Mouse (Mus musculus) forebrain, embryonic 14.5 days (tissue): ENCODE results near the gene Pcid2. TPM values are rescaled to one million over a fixed set of nuclear protein-coding genes. Genes with fewer than 3 reads are reported as not detected.
"Not testable (repeated sequence)": the region's sequence is repeated elsewhere in the genome, so short reads cannot be mapped to it uniquely, and the experiment has no call there.

Experiments used
- ATAC-seq: fragments of 200-750 bp; cut with Nextera tagmentation; 2 replicates; pipeline ENCODE4 v1.8.0; 2017; ENCODE audit warnings: mild to moderate bottlenecking, moderate library complexity
- DNase-seq: peaks from one replicate; pipeline ENCODE4 v3.0.0-alpha.2; 2015; ENCODE audit warnings: low spot score
- H3K27ac ChIP-seq: fragments of 300-500 bp; sonication (generic); 2 replicates; pipeline ENCODE4 v1.5.1; 2014; ENCODE audit warnings: low read depth, mild to moderate bottlenecking, control low read depth, low read length, moderate library complexity
- H3K27me3 ChIP-seq: fragments of 300-500 bp; sonication (generic); replicated peaks from 2 replicates; pipeline ENCODE4 v1.6.1; 2014; ENCODE audit warnings: low read length, control low read depth, mixed read lengths; ENCODE audit not compliant: control insufficient read depth, insufficient read depth
- H3K36me3 ChIP-seq: fragments of 300-500 bp; sonication (generic); 2 replicates; pipeline ENCODE4 v1.6.1; 2014; ENCODE audit warnings: low read length, control low read depth; ENCODE audit not compliant: control insufficient read depth, insufficient read depth
- H3K4me1 ChIP-seq: fragments of 300-500 bp; sonication (generic); 2 replicates; pipeline ENCODE4 v1.6.1; 2014; ENCODE audit warnings: antibody characterized with exemption, low read length, control low read depth; ENCODE audit not compliant: control insufficient read depth, insufficient read depth
- H3K4me2 ChIP-seq: fragments of 300-500 bp; sonication (generic); 2 replicates; pipeline ENCODE4 v1.6.1; 2014; ENCODE audit warnings: mild to moderate bottlenecking, control low read depth, low read length
- H3K4me3 ChIP-seq: fragments of 300-500 bp; sonication (generic); 2 replicates; pipeline ENCODE4 v1.5.1; 2014; ENCODE audit warnings: low read depth, low read length, control low read depth
- H3K9ac ChIP-seq: fragments of 300-500 bp; sonication (generic); 2 replicates; pipeline ENCODE4 v1.6.1; 2014; ENCODE audit warnings: mild to moderate bottlenecking, low read length, control low read depth, moderate library complexity
- H3K9me3 ChIP-seq: fragments of 300-500 bp; sonication (generic); replicated peaks from 2 replicates; pipeline ENCODE4 v1.6.1; 2016; ENCODE audit warnings: low read length, control low read depth, mixed read lengths; ENCODE audit not compliant: control insufficient read depth
- WGBS: fragments of 180-500 bp; shearing (Covaris S2); extraction: QIAGEN DNeasy Blood & Tissue Kit; methylation state at CpG from one replicate; pipeline ENCODE4 v1.1.7; 2014; 5-methylcytosine and 5-hydroxymethylcytosine counted together
- polyA plus RNA-seq: library from polyadenylated mRNA; unstranded; fragments of >200 nt; fragmentation: Nextera tagmentation; extraction: Ambion mirVana; gene quantifications from 2 replicates; pipeline ENCODE4 v1.2.1, GENCODE M21; 2014

Pcid2 gene
- polyA plus RNA-seq = 35.6 and 39.8 TPM in 2 replicates

DNA sequence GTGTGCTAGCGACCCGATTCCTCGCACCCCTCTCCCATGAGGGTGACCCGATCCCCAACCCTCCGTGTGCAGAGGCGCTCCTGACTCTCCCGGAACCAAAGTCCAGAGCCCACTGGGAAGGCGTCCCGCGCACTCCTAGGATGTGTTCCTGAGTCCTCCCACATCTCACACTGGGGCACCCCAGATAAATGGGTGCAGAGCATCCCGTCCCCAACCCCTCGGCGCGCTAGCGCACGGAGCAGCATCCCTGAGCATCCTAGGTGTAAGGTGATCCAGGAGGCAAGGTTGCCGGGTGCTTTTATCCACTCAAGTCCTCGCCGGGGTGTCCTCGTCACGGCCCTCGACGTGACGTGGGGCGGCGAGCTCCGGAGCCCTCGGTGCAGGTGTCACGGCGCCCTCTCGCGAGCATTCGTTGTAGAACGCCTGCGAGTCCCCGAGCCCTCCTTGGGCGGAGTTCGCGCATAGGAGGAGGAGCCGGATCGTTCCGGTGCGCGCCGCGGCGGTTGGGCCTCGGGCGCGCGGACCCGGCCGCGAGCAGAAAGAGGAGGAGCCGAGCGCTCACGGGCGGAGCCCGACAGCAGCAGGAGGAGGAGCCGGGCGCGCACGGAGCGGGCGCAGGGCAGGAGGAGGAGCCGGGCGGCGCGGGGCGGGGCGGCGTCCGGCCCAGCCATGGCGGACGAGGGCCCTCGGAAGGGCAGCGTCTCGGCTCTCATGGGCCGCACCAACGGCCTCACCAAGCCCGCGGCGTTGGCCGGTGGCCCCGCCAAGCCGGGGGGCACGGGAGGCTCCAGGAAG, at the start of gene Pcid2, which contains the start of gene Cul4a:
Gene Pcid2 (minus strand): TSS at position 373 of the 795 bp plus-strand sequence.
Gene Cul4a (plus strand): TSS at position 535 of the 795 bp plus-strand sequence.
- no peaks in the 10 kb centered on the region for H3K27me3 ChIP-seq
- H3K4me3 ChIP-seq = peak within 1 kb of the TSS; percentile 98
- peak within 1 kb of the TSS; percentile 91 for H3K27ac ChIP-seq
- under 1% methylated on average over 60 of the region's 87 CpGs for WGBS
- H3K36me3 ChIP-seq = 0 out of 2 replicates have a peak, but pooled peaks cover 2% of the 10 kb centered on the region
- peaks cover 11% of the 10 kb centered on the region for H3K4me1 ChIP-seq
- peak; percentile 95 for ATAC-seq
- DNase-seq = peak; percentile 99
- H3K9me3 ChIP-seq = no peaks in the 10 kb centered on the region
- peak within 1 kb of the TSS; percentile 94 for H3K4me2 ChIP-seq
- peak within 1 kb of the TSS; percentile 92 for H3K9ac ChIP-seq

GRCm38 (mm10) chr8:13154099-13154498, 48.8 kb upstream of the Pcid2 start:
- WGBS = 87% methylated on average over 9 of the region's 9 CpGs

DNA sequence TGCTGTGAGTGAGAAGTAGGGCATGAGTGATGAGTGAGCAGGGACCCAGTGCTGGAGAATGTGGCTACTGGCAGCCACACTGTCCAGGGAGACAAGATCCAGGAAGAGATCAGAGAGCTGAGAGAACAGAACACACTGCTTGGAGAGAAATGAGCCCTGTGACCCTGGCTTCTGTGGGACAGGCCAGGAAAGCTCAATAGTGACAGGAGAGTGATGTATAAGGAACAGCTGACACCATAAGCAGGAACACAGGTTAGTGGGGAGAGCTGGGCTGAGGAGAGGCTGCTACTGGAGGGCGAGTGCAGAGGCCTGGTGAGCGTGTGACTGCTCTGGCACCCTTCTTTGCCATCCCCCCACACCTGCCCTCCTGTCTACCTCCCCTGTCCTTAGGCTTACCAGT, 45.7 kb upstream of the Pcid2 start:
- H3K27me3 ChIP-seq = no peaks in the 10 kb centered on the region
- no peak for ATAC-seq
- no peak overlapping the region for H3K9ac ChIP-seq
- H3K9me3 ChIP-seq = no peaks in the 10 kb centered on the region
- peaks cover 30% of the 10 kb centered on the region for H3K36me3 ChIP-seq
- WGBS = 77% methylated on average over 2 of the region's 2 CpGs
- no peak overlapping the region for H3K4me2 ChIP-seq
- H3K4me1 ChIP-seq = no peaks in the 10 kb centered on the region
- no peak for DNase-seq
- no peak overlapping the region for H3K27ac ChIP-seq
- H3K4me3 ChIP-seq = no peak overlapping the region

More at GRCm38 (mm10) chr8:13154099-13154498, 48.8 kb upstream of the Pcid2 start:
- Histone ChIP-seq H3K27ac (no peak overlapping the region), H3K27me3 (no peaks in the 10 kb centered on the region), H3K9me3 (no peaks in the 10 kb centered on the region), H3K4me3 (no peak overlapping the region), H3K9ac (no peak overlapping the region), H3K4me1 (peaks cover 3% of the 10 kb centered on the region; the same call in 1 of the 2 replicates), H3K4me2 (no peak overlapping the region), H3K36me3 (peaks cover 3% of the 10 kb centered on the region)
- DNase-seq = no peak
- no peak for ATAC-seq

DNA sequence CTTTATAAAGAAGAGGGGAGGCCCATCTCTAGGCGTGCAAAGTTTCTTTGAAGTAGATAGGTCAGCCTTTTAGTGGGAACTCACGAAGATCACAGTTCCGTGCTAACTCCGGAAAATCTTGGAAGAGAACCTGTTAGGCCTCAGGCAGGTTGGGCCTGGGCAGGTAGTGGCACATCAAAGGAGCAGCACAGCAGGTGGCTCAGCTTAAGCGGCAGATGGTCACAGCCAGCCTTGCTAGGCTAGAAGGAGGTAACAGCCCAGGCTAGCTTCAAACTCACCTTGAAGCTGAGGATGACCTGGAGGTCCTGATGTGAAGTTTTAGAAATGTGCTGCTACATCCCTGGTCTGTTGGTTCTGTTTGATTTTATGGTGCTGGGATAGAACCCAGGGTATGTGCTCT, 44.6 kb upstream of the Pcid2 start:
- H3K4me2 ChIP-seq = no peak overlapping the region
- no peaks in the 10 kb centered on the region for H3K4me1 ChIP-seq
- H3K4me3 ChIP-seq = no peak overlapping the region
- H3K27ac ChIP-seq = no peak overlapping the region
- ATAC-seq (no peak), DNase-seq (no peak)
- H3K27me3 ChIP-seq = no peaks in the 10 kb centered on the region
- H3K9ac ChIP-seq = no peak overlapping the region
- 69% methylated on average over 5 of the region's 5 CpGs for WGBS
- peaks cover 41% of the 10 kb centered on the region for H3K36me3 ChIP-seq
- H3K9me3 ChIP-seq = no peaks in the 10 kb centered on the region

DNA sequence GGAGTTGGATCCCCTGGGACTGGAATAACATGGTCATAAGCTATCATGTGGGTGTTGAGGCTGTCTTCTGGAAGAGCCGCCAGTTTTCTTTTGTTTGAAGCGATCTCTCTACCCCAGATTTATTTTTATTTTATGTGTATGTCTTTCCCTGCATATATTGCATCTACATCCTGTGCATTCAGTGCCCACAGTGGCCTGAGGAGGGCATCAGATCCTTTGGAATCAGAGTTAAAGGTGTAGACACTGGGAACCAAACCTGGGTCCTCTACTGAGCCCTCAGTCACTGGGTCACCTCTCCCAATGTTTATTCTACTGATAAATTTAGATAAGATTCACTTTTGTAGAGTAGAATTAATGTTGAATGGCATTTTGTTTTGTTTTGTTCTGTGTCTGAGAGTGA, 44.0 kb upstream of the Pcid2 start:
- Histone ChIP-seq H3K27me3 (no peaks in the 10 kb centered on the region), H3K9me3 (no peaks in the 10 kb centered on the region), H3K4me1 (no peaks in the 10 kb centered on the region), H3K27ac (no peak overlapping the region), H3K4me2 (no peak overlapping the region), H3K4me3 (no peak overlapping the region), H3K36me3 (peaks cover 47% of the 10 kb centered on the region), H3K9ac (no peak overlapping the region)
- ATAC-seq (no peak), DNase-seq (no peak)
- WGBS = 94% methylated on average over 2 of the region's 2 CpGs

- no peak overlapping the region for H3K4me2 ChIP-seq
- no peaks in the 10 kb centered on the region for H3K9me3 ChIP-seq
- no peak overlapping the region for H3K4me3 ChIP-seq
- no peak overlapping the region for H3K27ac ChIP-seq
- no peaks in the 10 kb centered on the region for H3K27me3 ChIP-seq
- 92% methylated on average over 2 of the region's 2 CpGs for WGBS
- no peaks in the 10 kb centered on the region for H3K4me1 ChIP-seq
- ATAC-seq (no peak), DNase-seq (no peak)
- H3K36me3 ChIP-seq = peaks cover 53% of the 10 kb centered on the region
- no peak overlapping the region for H3K9ac ChIP-seq
These were observed 43.2 kb upstream of the Pcid2 start for GRCm38 (mm10) chr8:13148476-13148875.

DNA sequence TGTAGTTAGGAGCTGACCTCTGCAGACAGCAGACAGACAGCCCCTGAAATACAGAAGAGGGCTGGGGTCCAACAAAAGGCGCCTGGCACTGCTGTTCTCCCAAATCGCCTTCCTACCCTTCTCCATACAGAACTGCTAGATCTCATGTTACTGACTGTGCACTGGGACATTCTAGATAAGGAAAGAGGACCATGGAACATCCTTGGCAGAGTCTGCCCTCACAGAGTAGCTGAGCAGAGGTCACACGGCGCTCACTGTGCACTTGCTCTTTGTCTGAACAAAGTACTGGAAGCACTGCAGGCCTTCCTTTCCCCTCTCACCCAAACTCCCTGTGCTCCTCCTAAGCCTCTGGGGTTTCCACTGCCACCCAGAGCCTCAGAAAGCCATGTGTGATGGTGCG, 36.4 kb upstream of the Pcid2 start:
- Histone ChIP-seq H3K27me3 (no peaks in the 10 kb centered on the region), H3K27ac (no peak overlapping the region), H3K9ac (no peak overlapping the region), H3K4me1 (no peaks in the 10 kb centered on the region), H3K9me3 (no peaks in the 10 kb centered on the region), H3K4me3 (no peak overlapping the region), H3K4me2 (no peak overlapping the region), H3K36me3 (peaks cover 98% of the 10 kb centered on the region)
- ATAC-seq (no peak), DNase-seq (no peak)
- WGBS = 92% methylated on average over 5 of the region's 5 CpGs

DNA sequence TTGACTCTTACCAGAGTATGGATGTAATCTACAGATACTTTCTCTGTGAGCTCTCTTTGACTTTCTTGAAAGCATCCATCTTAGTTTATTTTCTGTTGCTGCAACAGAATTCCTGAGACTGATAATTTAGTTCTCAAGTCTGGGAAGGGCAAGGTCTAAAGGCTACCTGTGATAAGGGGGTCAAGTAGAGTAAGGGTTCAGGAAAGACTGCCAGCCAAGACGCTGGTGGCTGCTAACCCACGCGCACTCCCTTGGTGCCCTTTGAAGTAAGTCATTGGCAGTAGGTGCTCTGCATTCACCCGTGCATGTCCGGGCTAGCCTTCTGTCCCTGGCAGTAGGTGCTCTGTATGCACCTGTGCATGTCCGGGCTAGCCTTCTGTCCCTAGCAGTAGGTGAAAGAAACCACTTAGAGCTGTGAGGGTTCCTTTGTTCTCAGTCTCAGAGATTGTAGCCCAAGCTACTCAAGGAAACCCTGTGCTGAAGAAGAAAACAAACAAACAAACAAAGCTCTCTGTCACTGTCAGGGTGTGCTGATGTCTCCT, 34.5 kb upstream of the Pcid2 start:
- 92% methylated on average over 6 of the region's 6 CpGs for WGBS
- Histone ChIP-seq H3K27me3 (no peaks in the 10 kb centered on the region), H3K27ac (no peak overlapping the region), H3K4me3 (no peak overlapping the region), H3K4me2 (no peak overlapping the region), H3K9me3 (no peaks in the 10 kb centered on the region), H3K36me3 (peaks cover 98% of the 10 kb centered on the region), H3K4me1 (no peaks in the 10 kb centered on the region), H3K9ac (no peak overlapping the region)
- DNase-seq (no peak), ATAC-seq (no peak)

DNA sequence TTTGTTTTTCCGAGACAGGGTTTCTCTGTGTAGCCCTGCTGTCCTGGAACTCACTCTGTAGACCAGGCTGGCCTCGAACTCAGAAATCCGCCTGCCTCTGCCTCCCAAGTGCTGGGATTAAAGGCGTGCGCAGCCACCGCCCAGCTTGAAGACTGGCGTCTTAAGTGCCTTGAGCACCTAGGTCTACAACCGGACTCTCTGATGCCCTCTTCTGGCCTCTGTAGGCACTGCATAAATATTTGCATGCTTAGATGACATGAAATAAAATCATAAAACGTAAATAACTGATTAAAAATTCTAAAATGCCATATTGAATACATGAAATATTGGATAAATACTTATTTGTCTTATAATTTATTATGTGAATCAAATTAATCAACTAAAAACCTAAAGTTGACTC, 27.0 kb upstream of the Pcid2 start:
- not testable (repeated sequence) for H3K4me2 ChIP-seq, H3K9ac ChIP-seq, ATAC-seq, H3K27me3 ChIP-seq, H3K9me3 ChIP-seq, H3K4me3 ChIP-seq, H3K4me1 ChIP-seq, H3K27ac ChIP-seq
- peak; percentile 72 for DNase-seq
- WGBS = 69% methylated on average over 9 of the region's 9 CpGs
- H3K36me3 ChIP-seq = peaks cover 95% of the 10 kb centered on the region
